Mouse (Mus musculus) MEL (cell line): ENCODE data around the gene Scrn3. TPM values are rescaled to one million over a fixed set of nuclear protein-coding genes. Genes with fewer than 3 reads are reported as not detected.

Experiments used
- DNase-seq: peaks from one replicate; pipeline ENCODE4 v3.0.0; 2011; ENCODE audit warnings: low read depth, low spot score
- H3K27ac ChIP-seq: 2 replicates; pipeline ENCODE4 v1.5.1; 2012; ENCODE audit warnings: low read depth, mild to moderate bottlenecking, control low read depth, low read length, moderate library complexity; ENCODE audit not compliant: control insufficient read depth
- H3K27me3 ChIP-seq, 2 experiments: fragments of 150-350 bp in 1 of 2; sonication (generic) in 1 of 2; 2 replicates each; pipeline ENCODE4 v1.6.1; 2012; ENCODE audit warnings: low read length in 2 of 2, mild to moderate bottlenecking in 2 of 2, improper control_type of control experiment in 1 of 2, moderate library complexity in 1 of 2; ENCODE audit not compliant: insufficient read depth in 2 of 2, control insufficient read depth in 1 of 2
- H3K36me3 ChIP-seq, 2 experiments: 2 replicates each; pipeline ENCODE4 v1.6.1; 2012 to 2014; ENCODE audit warnings: low read length in 2 of 2, improper control_type of control experiment in 1 of 2, inconsistent platforms in 1 of 2, mild to moderate bottlenecking in 1 of 2; ENCODE audit not compliant: insufficient read depth in 2 of 2, control insufficient read depth in 1 of 2
- H3K4me1 ChIP-seq, 2 experiments: fragments of 150-350 bp in 1 of 2; sonication (generic) in 1 of 2; 2 replicates each; pipeline ENCODE4 v1.6.1; 2012; ENCODE audit warnings: low read length in 2 of 2, improper control_type of control experiment in 1 of 2, mild to moderate bottlenecking in 1 of 2; ENCODE audit not compliant: insufficient read depth in 2 of 2, control insufficient read depth in 1 of 2
- H3K4me3 ChIP-seq, 2 experiments: fragments of 150-350 bp in 1 of 2; sonication (generic) in 1 of 2; 2 replicates each; pipeline ENCODE4 v1.5.1; 2012; ENCODE audit warnings: low read depth in 2 of 2, low read length in 2 of 2, mild to moderate bottlenecking in 2 of 2, moderate library complexity in 2 of 2, control low read depth in 1 of 2, improper control_type of control experiment in 1 of 2; ENCODE audit not compliant: control insufficient read depth in 1 of 2, insufficient read depth in 1 of 2
- H3K79me2 ChIP-seq: 2 replicates; pipeline ENCODE4 v1.6.1; 2012; ENCODE audit warnings: mild to moderate bottlenecking, low read length, moderate library complexity; ENCODE audit not compliant: control insufficient read depth, poor library complexity, insufficient read depth
- H3K9ac ChIP-seq: 2 replicates; pipeline ENCODE4 v1.6.1; 2012; ENCODE audit warnings: low read depth, mild to moderate bottlenecking, control low read depth, low read length, moderate library complexity; ENCODE audit not compliant: control insufficient read depth, poor library complexity, severe bottlenecking
- H3K9me3 ChIP-seq: fragments of 150-350 bp; sonication (generic); replicated peaks from 2 replicates; pipeline ENCODE4 v1.6.1; 2012; ENCODE audit warnings: mild to moderate bottlenecking, low read length, improper control_type of control experiment, moderate library complexity; ENCODE audit not compliant: insufficient read depth
- BHLHE40 ChIP-seq: IDR thresholded peaks from 2 replicates; pipeline ENCODE4 v1.6.1; 2012; ENCODE audit warnings: low read depth, mild to moderate bottlenecking, inconsistent platforms, low read length, improper control_type of control experiment, borderline replicate concordance
- CHD1 ChIP-seq: IDR thresholded peaks from 2 replicates; pipeline ENCODE4 v1.6.1; 2012; ENCODE audit warnings: low read depth, mild to moderate bottlenecking, inconsistent platforms, low read length, improper control_type of control experiment
- CHD2 ChIP-seq: IDR thresholded peaks from 2 replicates; pipeline ENCODE4 v1.6.1; 2011; ENCODE audit warnings: low read length, improper control_type of control experiment
- EP300 ChIP-seq, 2 experiments: IDR thresholded peaks; 2 replicates each; pipeline ENCODE4 v1.6.1; 2011; ENCODE audit warnings: improper control_type of control experiment in 2 of 2, low read length in 2 of 2, low read depth in 1 of 2, mild to moderate bottlenecking in 1 of 2
- ETS1 ChIP-seq: IDR thresholded peaks from 2 replicates; pipeline ENCODE4 v1.6.1; 2012; ENCODE audit warnings: low read depth, mild to moderate bottlenecking, inconsistent platforms, low read length, improper control_type of control experiment, moderate library complexity
- GABPA ChIP-seq: IDR thresholded peaks from 2 replicates; pipeline ENCODE4 v1.6.1; 2012; ENCODE audit warnings: low read depth, mild to moderate bottlenecking, inconsistent platforms, low read length, improper control_type of control experiment, moderate library complexity
- JUND ChIP-seq: IDR thresholded peaks from 2 replicates; pipeline ENCODE4 v1.6.1; 2011; ENCODE audit warnings: low read depth, mild to moderate bottlenecking, improper control_type of control experiment, low read length
- KAT2A ChIP-seq: conservative IDR thresholded peaks from 2 replicates; pipeline ENCODE4 v1.6.1; 2012; ENCODE audit warnings: low read depth, low read length, improper control_type of control experiment, inconsistent platforms
- MAFK ChIP-seq: IDR thresholded peaks from 2 replicates; pipeline ENCODE4 v1.6.1; 2011; ENCODE audit warnings: low read depth, mild to moderate bottlenecking, low read length, improper control_type of control experiment, borderline replicate concordance
- MAX ChIP-seq: IDR thresholded peaks from 2 replicates; pipeline ENCODE4 v1.6.1; 2011; ENCODE audit warnings: low read length, improper control_type of control experiment
- MEF2A ChIP-seq: IDR thresholded peaks from 2 replicates; pipeline ENCODE4 v1.6.1; 2014; ENCODE audit warnings: low read depth, mild to moderate bottlenecking, inconsistent platforms, low read length, improper control_type of control experiment; ENCODE audit not compliant: poor library complexity, insufficient replicate concordance, severe bottlenecking; ENCODE audit errors: extremely low read depth
- MXI1 ChIP-seq: IDR thresholded peaks from 2 replicates; pipeline ENCODE4 v1.6.1; 2011; ENCODE audit warnings: mild to moderate bottlenecking, low read depth, low read length, improper control_type of control experiment
- MYB ChIP-seq: IDR thresholded peaks from 2 replicates; pipeline ENCODE4 v1.6.1; 2011; ENCODE audit warnings: mild to moderate bottlenecking, low read depth, low read length, improper control_type of control experiment
- NRF1 ChIP-seq: IDR thresholded peaks from 2 replicates; pipeline ENCODE4 v1.6.1; 2014; ENCODE audit warnings: low read depth, mild to moderate bottlenecking, inconsistent platforms, low read length, improper control_type of control experiment, moderate library complexity; ENCODE audit not compliant: poor library complexity, insufficient read depth, severe bottlenecking
- POLR2A ChIP-seq, 2 experiments: IDR thresholded peaks; 2 replicates each; pipeline ENCODE4 v1.6.1; 2011 to 2012; ENCODE audit warnings: low read length in 2 of 2, mild to moderate bottlenecking in 2 of 2, control low read depth in 1 of 2, improper control_type of control experiment in 1 of 2, low read depth in 1 of 2, moderate library complexity in 1 of 2; ENCODE audit not compliant: control insufficient read depth in 1 of 2, insufficient read depth in 1 of 2, poor library complexity in 1 of 2
- POLR2AphosphoS2 ChIP-seq: IDR thresholded peaks from 2 replicates; pipeline ENCODE4 v1.6.1; 2011; ENCODE audit warnings: low read length, improper control_type of control experiment
- POLR2AphosphoS5 ChIP-seq: IDR thresholded peaks from 2 replicates; pipeline ENCODE4 v1.6.1; 2012; ENCODE audit warnings: low read depth, borderline replicate concordance, mild to moderate bottlenecking, inconsistent platforms, low read length, moderate library complexity, mixed read lengths
- RAD21 ChIP-seq: IDR thresholded peaks from 2 replicates; pipeline ENCODE4 v1.6.1; 2011; ENCODE audit warnings: mild to moderate bottlenecking, low read depth, low read length, improper control_type of control experiment
- SMC3 ChIP-seq: IDR thresholded peaks from 2 replicates; pipeline ENCODE4 v1.6.1; 2011; ENCODE audit warnings: low read depth, low read length, improper control_type of control experiment
- TAL1 ChIP-seq: IDR thresholded peaks from 2 replicates; pipeline ENCODE4 v1.6.1; 2012; ENCODE audit warnings: mild to moderate bottlenecking, inconsistent platforms, low read length, moderate library complexity, mixed read lengths
- TBP ChIP-seq: IDR thresholded peaks from 2 replicates; pipeline ENCODE4 v1.8.0; 2011; ENCODE audit warnings: low read depth, low read length, improper control_type of control experiment
- ZKSCAN1 ChIP-seq: IDR thresholded peaks from 2 replicates; pipeline ENCODE4 v1.6.1; 2012; ENCODE audit warnings: low read depth, mild to moderate bottlenecking, inconsistent platforms, low read length, improper control_type of control experiment, moderate library complexity
- ZMIZ1 ChIP-seq: IDR thresholded peaks from 2 replicates; pipeline ENCODE4 v1.6.1; 2012; ENCODE audit warnings: low read depth, mild to moderate bottlenecking, inconsistent platforms, low read length, improper control_type of control experiment, moderate library complexity
- ZNF384 ChIP-seq: IDR thresholded peaks from 2 replicates; pipeline ENCODE4 v1.6.1; 2012; ENCODE audit warnings: low read depth, mild to moderate bottlenecking, inconsistent platforms, low read length, improper control_type of control experiment
- polyA plus RNA-seq, 2 experiments: library from polyadenylated mRNA; stranded (reverse) in 1 of 2; unstranded in 1 of 2; fragments of >175 nt in 1 of 2; fragments of >200 nt in 1 of 2; gene quantifications; 2 replicates each; pipeline versions ENCODE4 v1.2.1 to v1.2.4; 2012; ENCODE audit warnings: low replicate concordance in 2 of 2, low read depth in 1 of 2; ENCODE audit not compliant: insufficient read length in 2 of 2, insufficient read depth in 1 of 2, missing spikeins in 1 of 2
- total RNA-seq: library from RNA; depleted of rRNA; stranded (reverse); fragments of 300-350 nt; gene quantifications from 2 replicates; pipeline ENCODE4 v1.2.3, GENCODE M21; 2012

The Scrn3 gene
- total and polyA plus RNA-seq, 3 experiments, result 3.2 to 7.7 TPM; not detected in 1

DNA sequence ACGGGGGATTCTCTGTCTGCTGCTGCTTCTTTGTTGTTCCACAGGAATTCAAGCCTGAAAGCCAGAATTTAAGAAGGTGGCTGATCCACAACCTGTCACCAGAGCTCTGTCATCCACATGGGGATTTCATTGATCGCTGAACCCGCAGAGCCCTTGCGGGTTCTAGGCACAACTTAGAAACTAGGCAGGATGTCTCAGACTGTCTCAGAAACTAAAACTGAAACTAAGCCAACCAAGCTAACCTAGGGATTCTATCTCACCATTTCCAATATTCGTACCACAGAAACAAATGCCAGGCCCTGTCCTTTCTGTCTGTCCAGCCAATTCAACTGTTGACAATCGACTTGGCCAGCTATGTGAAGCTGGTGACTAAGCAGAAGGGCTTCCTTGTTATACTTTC is 35.8 kb downstream of the Scrn3 start:
- no peak overlapping the region for H3K9ac ChIP-seq
- no peaks in the 10 kb centered on the region for H3K4me1 ChIP-seq
- no peaks in the 10 kb centered on the region for H3K36me3 ChIP-seq
- no peak overlapping the region for H3K27ac ChIP-seq
- H3K9me3 ChIP-seq, result no peaks in the 10 kb centered on the region
- no peaks in the 10 kb centered on the region for H3K79me2 ChIP-seq
- no peaks in the 10 kb centered on the region for H3K27me3 ChIP-seq
- DNase-seq, result no peak
- H3K4me3 ChIP-seq, result no peak overlapping the region
- TF ChIP-seq POLR2AphosphoS2, result no peak
- no peak for TF ChIP-seq EP300 (IDR thresholded peaks at IDR 0.05; ENCODE audit: low read depth in 1 of 2, low read length in 2 of 2)
- TF ChIP-seq NRF1, result no peak
- TF ChIP-seq TBP, result no peak
- no peak for TF ChIP-seq RAD21
- TF ChIP-seq SMC3, result no peak
- TF ChIP-seq POLR2A (IDR thresholded peaks at IDR 0.05; ENCODE audit: control insufficient read depth in 1 of 2, insufficient read depth in 1 of 2, low read depth in 1 of 2, low read length in 2 of 2, poor library complexity in 1 of 2), result no peak
- TF ChIP-seq MAFK, result no peak
- TF ChIP-seq BHLHE40, result no peak
- no peak for TF ChIP-seq KAT2A
- no peak for TF ChIP-seq MXI1
- TF ChIP-seq ZMIZ1, result no peak
- TF ChIP-seq MEF2A, result no peak

DNA sequence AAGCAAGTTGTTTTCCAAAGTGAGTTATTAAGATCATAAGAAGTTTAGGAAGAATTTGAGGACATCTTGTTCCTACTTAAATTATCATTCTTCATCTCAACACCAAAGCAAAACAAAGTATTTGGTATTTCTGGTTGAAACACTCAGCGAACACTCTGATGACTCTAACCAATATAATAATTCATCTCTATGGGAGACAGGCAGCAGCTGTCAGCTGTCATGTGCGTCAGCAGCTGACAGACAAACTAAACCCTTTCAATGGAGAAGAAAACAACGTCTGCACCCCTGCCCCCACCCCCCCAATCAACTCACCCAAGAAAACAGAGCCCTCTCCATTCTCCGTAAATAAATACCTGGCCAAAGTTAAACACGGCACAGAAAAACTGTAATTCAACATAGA is 39.1 kb downstream of the Scrn3 start:
- no peak for DNase-seq
- H3K36me3 ChIP-seq, result no peaks in the 10 kb centered on the region

More for the DNA sequence above, 39.1 kb downstream of the Scrn3 start:
- TF ChIP-seq POLR2AphosphoS2, result no peak
- no peak for TF ChIP-seq TAL1
- TF ChIP-seq MYB, result no peak
- TF ChIP-seq TBP, result no peak
- no peak for TF ChIP-seq CHD1
- TF ChIP-seq ETS1, result no peak
- TF ChIP-seq ZKSCAN1, result no peak
- no peak for TF ChIP-seq ZNF384
- no peak for TF ChIP-seq POLR2AphosphoS5
- no peak for TF ChIP-seq JUND
- TF ChIP-seq CHD2, result no peak
- TF ChIP-seq GABPA, result no peak
- no peak for TF ChIP-seq BHLHE40
- TF ChIP-seq MAX, result no peak
- Histone ChIP-seq H3K4me3 (no peak overlapping the region), H3K4me1 (no peaks in the 10 kb centered on the region), H3K9ac (no peak overlapping the region), H3K79me2 (no peaks in the 10 kb centered on the region), H3K27me3 (no peaks in the 10 kb centered on the region), H3K27ac (no peak overlapping the region), H3K9me3 (no peaks in the 10 kb centered on the region)
